Mouse (Mus musculus) hindbrain, embryonic 10.5 days (tissue): ENCODE data around the gene Akap7. TPM values are rescaled to one million over a fixed set of nuclear protein-coding genes. Genes with fewer than 3 reads are reported as not detected.
A peak's percentile ranks its signal among the peaks of the same experiment; 100 is the strongest.
"Not testable (repeated sequence)": the region's sequence is repeated elsewhere in the genome, so short reads cannot be mapped to it uniquely, and the experiment has no call there.

Source experiments
- DNase-seq: peaks from one replicate; pipeline ENCODE4 v3.0.0-alpha.2; 2017; ENCODE audit warnings: low spot score
- H3K27ac ChIP-seq: fragments of 300-500 bp; sonication (generic); 2 replicates; pipeline ENCODE4 v1.5.1; 2016; ENCODE audit warnings: mild to moderate bottlenecking, moderate library complexity
- H3K27me3 ChIP-seq: fragments of 300-500 bp; sonication (generic); 2 replicates; pipeline ENCODE4 v1.6.1; 2016; ENCODE audit warnings: mild to moderate bottlenecking; ENCODE audit not compliant: poor library complexity, insufficient read depth, severe bottlenecking
- H3K36me3 ChIP-seq: fragments of 300-500 bp; sonication (generic); 2 replicates; pipeline ENCODE4 v1.6.1; 2016; ENCODE audit warnings: mild to moderate bottlenecking, moderate library complexity
- H3K4me1 ChIP-seq: fragments of 300-500 bp; sonication (generic); replicated peaks from 2 replicates; pipeline ENCODE4 v1.6.1; 2016; ENCODE audit warnings: mild to moderate bottlenecking
- H3K4me3 ChIP-seq: fragments of 300-500 bp; sonication (generic); 2 replicates; pipeline ENCODE4 v1.5.1; 2016; ENCODE audit warnings: mild to moderate bottlenecking, moderate library complexity
- H3K9me3 ChIP-seq: fragments of 300-500 bp; sonication (generic); 2 replicates; pipeline ENCODE4 v1.6.1; 2016; ENCODE audit warnings: mild to moderate bottlenecking, moderate library complexity
- WGBS: fragments of 180-500 bp; shearing (Covaris S2); methylation state at CpG from one replicate; pipeline ENCODE4 v1.1.7; 2016; 5-methylcytosine and 5-hydroxymethylcytosine counted together
- polyA plus RNA-seq: library from polyadenylated mRNA; unstranded; fragments of >200 nt; fragmentation: Nextera tagmentation; extraction: Ambion mirVana; gene quantifications from 2 replicates; pipeline ENCODE4 v1.2.1, GENCODE M21; 2016

Akap7 gene
- polyA plus RNA-seq, 1 experiment from 2014 or later, result 16.3 TPM

DNA sequence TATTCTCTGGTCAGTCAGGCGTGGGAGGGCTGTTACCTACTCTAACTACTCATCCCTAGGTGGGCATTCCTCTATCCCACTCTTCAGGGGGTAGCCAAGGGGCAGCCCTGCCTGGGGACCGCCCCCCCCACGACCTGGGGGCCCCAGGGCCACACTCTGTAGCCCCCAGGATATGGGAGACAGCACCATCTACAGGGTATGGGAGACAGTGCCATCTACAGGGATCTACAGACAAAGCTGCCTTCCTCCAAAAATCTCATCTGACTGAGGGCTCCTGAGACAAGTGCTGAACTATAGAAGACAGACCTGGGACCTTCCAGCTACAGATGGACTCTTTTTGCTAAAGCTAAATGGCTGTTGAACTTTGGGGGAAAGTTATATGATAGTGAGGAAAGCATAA lies 144.2 kb downstream of the Akap7 start:
- WGBS, result 25% methylated on average over 3 of the region's 3 CpGs
- not testable (repeated sequence) for H3K27me3 ChIP-seq, H3K4me1 ChIP-seq, H3K9me3 ChIP-seq, H3K36me3 ChIP-seq, H3K4me3 ChIP-seq, DNase-seq, H3K27ac ChIP-seq

DNA sequence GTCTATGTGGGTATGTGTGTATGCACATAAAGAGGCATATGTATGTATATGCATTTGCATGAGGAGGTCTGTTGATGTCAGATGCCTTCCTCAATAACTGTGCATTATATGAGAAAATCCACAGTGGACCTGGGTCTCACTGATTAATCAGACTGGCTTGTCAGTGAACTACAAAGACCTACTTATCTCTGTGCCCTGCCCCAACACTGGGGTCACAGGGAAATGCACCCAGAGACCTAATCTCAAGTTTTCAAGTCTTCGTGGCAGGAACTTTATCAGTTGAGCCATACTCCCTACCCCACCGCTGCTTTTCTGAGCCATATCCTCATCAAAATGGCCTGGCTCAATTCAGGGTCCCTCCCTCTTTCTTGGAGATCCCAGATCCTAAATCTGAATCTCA lies 146.0 kb downstream of the Akap7 start:
- no peaks in the 10 kb centered on the region for H3K27me3 ChIP-seq
- no peaks in the 10 kb centered on the region for H3K4me1 ChIP-seq
- no peaks in the 10 kb centered on the region for H3K36me3 ChIP-seq
- H3K27ac ChIP-seq, result no peak overlapping the region
- no peak for DNase-seq
- H3K4me3 ChIP-seq, result no peak overlapping the region
- no peaks in the 10 kb centered on the region for H3K9me3 ChIP-seq
- 82% methylated on average over 2 of the region's 2 CpGs for WGBS

DNA sequence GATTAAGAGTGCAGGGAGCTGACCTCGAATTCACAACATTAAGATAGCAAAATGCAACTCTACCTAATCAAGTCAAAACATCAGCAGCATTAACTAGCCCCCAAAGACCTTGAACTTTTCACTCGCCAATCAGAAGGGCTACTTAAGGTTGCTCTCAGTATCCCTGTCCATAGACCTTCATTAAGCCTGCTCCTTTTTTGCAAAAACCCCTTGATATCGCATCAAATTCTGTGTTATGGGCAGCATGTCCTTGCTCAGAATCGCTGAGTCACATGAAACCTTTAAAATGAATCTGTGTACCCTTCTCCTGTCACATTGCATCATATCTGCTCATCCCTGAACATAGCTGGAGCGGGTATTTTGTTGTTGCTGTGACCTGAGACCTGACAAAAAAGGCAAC lies 149.0 kb downstream of the Akap7 start:
- Histone ChIP-seq H3K27ac (no peak overlapping the region), H3K36me3 (no peaks in the 10 kb centered on the region), H3K4me3 (no peak overlapping the region), H3K4me1 (peaks cover 7% of the 10 kb centered on the region), H3K27me3 (no peaks in the 10 kb centered on the region), H3K9me3 (no peaks in the 10 kb centered on the region)
- DNase-seq, result no peak
- WGBS, result 87% methylated on average over 5 of the region's 5 CpGs

DNA sequence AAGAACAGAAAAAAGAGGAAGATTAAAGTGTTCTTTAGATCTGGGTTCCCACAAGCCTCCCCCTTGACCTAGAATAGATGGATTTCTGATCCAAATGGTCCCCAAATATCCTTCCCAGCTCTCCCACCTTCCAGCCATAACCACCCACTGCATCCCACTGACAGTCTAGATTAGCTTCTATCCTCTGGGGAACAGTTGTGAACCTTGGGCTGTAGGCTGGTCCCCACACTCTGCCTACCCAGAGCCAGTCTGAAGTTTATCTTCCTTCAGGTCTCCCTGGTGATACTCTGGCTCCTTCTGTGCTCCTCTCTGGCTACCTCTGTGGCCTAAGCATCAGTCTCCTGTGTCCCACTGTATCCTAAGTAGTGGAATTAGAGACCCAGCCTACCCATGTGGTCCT lies 150.3 kb downstream of the Akap7 start:
- no peaks in the 10 kb centered on the region for H3K36me3 ChIP-seq
- H3K27me3 ChIP-seq, result no peaks in the 10 kb centered on the region
- H3K9me3 ChIP-seq, result no peaks in the 10 kb centered on the region
- H3K27ac ChIP-seq, result no peak overlapping the region
- H3K4me3 ChIP-seq, result no peak overlapping the region
- peaks cover 7% of the 10 kb centered on the region for H3K4me1 ChIP-seq
- no peak for DNase-seq

DNA sequence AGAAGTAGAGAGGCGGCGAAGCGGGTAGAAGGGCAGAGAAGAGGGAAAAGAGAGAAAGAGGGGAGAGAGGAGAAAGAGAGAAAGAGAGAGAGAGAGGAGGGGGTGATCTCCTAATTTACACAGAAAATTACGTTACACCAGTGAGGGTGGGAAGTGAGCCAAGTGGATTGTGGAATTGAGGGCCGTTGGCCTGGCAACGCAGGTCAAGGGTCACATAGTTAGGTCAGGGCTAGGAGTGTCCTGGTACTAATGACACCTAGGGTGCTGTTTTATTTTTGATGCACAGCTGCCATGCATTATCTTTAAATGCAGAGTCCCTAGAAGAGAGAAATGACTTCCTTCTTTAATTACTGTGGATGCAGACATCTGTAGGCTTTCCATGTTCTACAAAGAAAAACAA lies 153.4 kb downstream of the Akap7 start:
- Histone ChIP-seq H3K4me1 (peaks cover 7% of the 10 kb centered on the region), H3K4me3 (no peak overlapping the region), H3K27ac (no peak overlapping the region), H3K9me3 (no peaks in the 10 kb centered on the region), H3K27me3 (no peaks in the 10 kb centered on the region), H3K36me3 (no peaks in the 10 kb centered on the region)
- DNase-seq, result peak; percentile 17
- WGBS, result 62% methylated on average over 6 of the region's 6 CpGs

DNA sequence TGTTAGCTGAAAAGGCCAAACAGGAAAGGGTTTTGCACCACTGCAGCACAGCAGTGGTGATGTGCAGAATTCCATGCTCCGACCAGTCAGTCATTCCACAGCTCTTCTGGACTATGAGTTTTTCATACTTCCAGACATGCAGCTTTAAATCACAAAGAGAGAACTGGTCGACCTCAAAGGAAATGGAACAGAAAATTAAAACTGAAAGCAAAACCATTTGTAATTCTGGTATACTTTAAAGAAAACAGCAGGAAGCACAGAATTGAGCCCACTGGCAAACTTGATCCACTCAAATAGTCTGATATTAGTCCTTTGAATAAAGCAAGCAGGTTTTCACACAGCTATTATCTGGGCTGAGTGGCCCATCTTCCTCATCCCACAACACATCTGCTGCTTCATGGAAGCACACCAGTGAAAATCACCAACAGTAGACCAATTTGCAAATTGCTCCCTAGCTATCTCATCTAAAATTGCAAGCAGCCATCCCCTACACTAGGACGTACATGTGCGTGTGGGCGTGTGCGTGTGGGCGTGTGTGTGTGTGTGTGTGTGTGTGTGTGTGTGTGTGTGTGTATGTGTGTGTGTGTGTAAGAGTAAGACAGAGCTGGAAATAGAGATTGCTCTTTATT lies 156.4 kb downstream of the Akap7 start:
- Histone ChIP-seq H3K4me3 (no peak overlapping the region), H3K9me3 (no peaks in the 10 kb centered on the region), H3K36me3 (no peaks in the 10 kb centered on the region), H3K4me1 (peaks cover 7% of the 10 kb centered on the region), H3K27me3 (no peaks in the 10 kb centered on the region), H3K27ac (no peak overlapping the region)
- DNase-seq, result no peak
- 94% methylated on average over 7 of the region's 7 CpGs for WGBS

DNA sequence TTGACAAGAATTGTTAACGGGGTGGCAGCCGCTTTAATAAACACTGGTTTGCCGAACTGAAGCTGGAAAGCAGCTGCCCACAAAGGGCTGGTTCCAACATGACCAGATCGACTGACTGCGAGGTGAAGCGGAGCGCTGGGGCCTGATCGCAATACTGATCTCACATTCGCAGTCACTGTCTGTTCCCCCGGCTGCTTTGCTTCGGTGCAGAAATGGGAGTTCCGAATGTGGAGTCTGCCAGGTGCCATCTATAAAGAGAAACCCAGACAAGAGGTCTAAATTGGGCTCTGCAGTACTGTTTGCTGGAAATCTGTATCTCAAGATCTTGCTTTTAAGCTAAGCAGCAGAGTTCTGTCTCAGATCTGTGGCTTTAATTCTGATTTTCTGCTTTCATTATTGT lies 161.8 kb downstream of the Akap7 start:
- no peaks in the 10 kb centered on the region; the same call in 1 of the 2 replicates for H3K27me3 ChIP-seq
- no peaks in the 10 kb centered on the region for H3K9me3 ChIP-seq
- no peak for DNase-seq
- no peak overlapping the region for H3K27ac ChIP-seq
- peaks cover 4% of the 10 kb centered on the region; the same call in 1 of the 2 replicates for H3K4me1 ChIP-seq
- WGBS, result 83% methylated on average over 12 of the region's 12 CpGs
- H3K36me3 ChIP-seq, result no peaks in the 10 kb centered on the region
- H3K4me3 ChIP-seq, result no peak overlapping the region

DNA sequence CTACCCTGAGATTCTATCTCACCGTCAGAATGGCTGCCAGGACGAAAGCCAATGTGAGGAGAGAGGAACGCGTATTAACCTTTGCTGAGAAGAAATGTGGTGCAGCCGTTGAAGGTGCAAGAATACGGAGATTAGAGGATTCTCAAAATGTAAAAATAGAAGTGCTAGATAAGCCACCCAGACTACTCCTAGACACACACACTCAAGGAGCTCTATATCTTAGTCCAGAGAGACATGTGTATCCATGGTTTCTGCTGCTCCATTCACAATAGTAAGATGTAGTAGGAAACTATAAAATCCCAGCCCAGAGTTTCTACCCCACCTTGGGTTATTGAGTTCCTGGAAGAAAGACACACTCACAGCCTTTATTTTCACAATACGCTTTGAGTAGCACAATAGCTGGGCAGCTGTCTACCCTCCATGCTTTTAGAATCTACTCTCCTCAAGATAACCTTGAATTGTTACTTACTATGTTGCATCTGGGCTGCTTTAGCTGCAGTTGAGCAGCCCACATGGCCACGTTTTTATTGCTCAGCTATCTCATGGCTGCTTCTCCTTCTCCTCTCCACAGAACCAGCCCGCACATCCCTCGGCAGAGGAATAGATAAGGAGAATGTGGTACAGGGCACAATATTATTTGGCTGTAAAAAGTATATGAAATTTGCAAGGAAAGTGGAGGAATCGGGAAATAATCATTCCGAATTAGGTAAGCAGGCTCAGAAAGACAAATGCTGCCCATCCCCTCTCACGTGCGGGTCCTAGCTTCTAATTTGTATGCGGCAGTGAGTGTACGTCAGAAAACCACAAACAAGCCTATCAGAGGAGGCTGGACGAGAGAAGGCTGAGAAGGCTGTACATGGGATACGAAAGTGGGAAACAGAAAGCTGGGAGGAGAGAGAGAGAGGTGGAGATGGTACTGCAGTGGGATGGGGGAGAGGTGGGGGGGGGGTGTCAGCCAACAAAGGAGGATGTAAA lies 162.6 kb downstream of the Akap7 start:
- DNase-seq, result no peak
- Histone ChIP-seq H3K36me3 (no peaks in the 10 kb centered on the region), H3K9me3 (no peaks in the 10 kb centered on the region), H3K4me3 (no peak overlapping the region), H3K27me3 (no peaks in the 10 kb centered on the region; the same call in 1 of the 2 replicates), H3K27ac (no peak overlapping the region), H3K4me1 (peaks cover 10% of the 10 kb centered on the region)
- 85% methylated on average over 18 of the region's 18 CpGs for WGBS

DNA sequence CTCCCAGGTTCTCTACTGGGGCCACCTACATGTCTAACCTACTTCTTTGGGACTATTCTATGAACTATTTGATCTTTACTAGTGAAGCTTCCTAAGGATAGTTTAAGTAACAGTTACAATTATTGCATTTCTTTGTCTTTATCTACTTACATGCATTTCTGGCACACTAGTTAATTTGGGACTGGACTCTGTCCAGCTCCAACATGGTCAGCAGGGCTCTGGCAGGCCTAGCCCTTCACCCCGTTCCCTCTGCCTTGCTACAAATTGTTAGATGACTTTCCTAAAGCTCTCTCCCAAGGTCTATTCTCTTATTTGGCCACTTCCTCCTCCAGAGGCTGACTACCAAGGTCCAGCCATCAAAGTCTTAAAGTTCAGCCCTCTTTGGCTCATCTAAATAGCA lies 165.9 kb downstream of the Akap7 start:
- H3K9me3 ChIP-seq, result peaks cover 7% of the 10 kb centered on the region; the same call in 1 of the 2 replicates
- H3K4me1 ChIP-seq, result peaks cover 14% of the 10 kb centered on the region
- DNase-seq, result no peak
- H3K36me3 ChIP-seq, result no peaks in the 10 kb centered on the region
- H3K27me3 ChIP-seq, result no peaks in the 10 kb centered on the region; the same call in 1 of the 2 replicates
- H3K27ac ChIP-seq, result no peak overlapping the region
- H3K4me3 ChIP-seq, result no peak overlapping the region
- 92% methylated on average over 1 of the region's 1 CpGs for WGBS

DNA sequence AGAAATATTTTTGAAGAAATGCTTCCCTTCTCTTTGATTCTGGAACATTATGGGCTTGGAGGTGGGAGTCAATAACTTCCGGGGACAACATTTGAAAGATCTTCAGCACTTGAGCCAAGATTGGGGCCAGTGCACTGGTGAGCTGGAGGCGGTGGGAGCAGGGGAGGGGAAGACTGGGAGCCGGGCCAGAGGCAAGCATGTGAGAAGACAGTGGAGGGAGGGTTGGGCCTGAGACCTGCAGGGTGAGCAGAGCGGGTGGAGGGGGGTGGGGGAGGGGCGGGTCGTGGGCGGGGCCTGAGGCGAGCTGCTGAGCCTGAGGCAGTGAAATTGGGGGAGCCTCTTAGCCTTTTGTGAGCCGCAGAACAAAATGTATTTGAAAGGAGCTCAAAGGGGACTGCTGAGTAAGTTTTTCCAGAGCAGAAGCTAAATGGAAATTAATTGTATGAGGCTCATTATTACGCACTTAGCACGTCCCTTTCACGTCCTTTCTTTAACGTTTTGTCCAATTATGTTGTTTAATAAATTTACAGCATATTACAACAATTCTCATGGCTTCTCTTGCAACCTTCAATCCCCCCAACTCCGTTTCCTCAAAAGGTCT lies 167.4 kb downstream of the Akap7 start:
- Histone ChIP-seq H3K36me3 (no peaks in the 10 kb centered on the region), H3K4me1 (peaks cover 10% of the 10 kb centered on the region), H3K9me3 (peaks cover 7% of the 10 kb centered on the region; the same call in 1 of the 2 replicates), H3K27ac (peak overlapping the region; percentile 53; the same call in 1 of the 2 replicates), H3K27me3 (no peaks in the 10 kb centered on the region; the same call in 1 of the 2 replicates), H3K4me3 (no peak overlapping the region)
- WGBS, result 17% methylated on average over 14 of the region's 14 CpGs
- peak; percentile 55 for DNase-seq

DNA sequence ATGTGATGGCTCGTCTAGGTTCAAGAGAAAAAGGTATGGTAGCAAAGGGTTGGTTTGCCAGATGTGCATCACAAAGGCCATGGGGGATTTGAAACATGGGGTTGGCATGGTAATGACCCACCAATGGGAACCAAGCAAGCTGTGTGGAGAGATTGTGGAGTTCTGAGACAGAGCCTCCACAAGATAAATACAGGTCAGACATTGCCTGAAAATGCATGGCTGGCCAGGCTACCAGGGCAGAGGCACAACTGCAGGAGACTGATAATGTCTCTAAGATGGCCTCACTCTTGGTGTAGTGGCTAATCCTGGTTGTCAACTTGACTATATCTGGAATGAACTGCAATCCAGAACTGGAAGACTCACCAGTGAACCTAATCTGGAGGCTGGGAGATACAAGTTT lies 174.1 kb downstream of the Akap7 start:
- Histone ChIP-seq H3K27me3 (no peaks in the 10 kb centered on the region), H3K9me3 (0 out of 2 replicates have a peak, but pooled peaks cover under 1% of the 10 kb centered on the region), H3K36me3 (no peaks in the 10 kb centered on the region), H3K4me1 (0 out of 2 replicates have a peak, but pooled peaks cover 4% of the 10 kb centered on the region), H3K27ac (no peak overlapping the region), H3K4me3 (no peak overlapping the region)
- 85% methylated on average over 1 of the region's 1 CpGs for WGBS
- DNase-seq, result no peak

DNA sequence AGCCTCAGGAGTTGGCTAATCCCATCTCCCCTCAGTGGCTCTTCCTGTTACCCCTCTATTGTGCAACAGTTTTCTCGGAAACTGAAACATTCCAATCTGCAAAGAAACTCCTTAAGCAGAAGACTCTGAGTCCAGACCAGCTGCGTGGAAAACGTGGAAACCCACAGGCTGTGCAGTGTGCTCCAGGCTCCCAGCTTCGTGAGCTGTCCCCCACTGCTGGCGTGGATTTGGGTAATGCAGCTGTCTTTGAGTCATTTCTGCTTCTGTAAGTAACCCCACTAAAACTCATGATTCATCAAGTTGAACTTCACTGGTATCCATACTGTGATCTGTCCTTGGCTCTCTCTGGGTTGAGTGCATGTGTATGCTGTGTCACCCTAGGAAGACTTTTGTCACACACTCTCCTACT lies 179.2 kb downstream of the Akap7 start:
- WGBS, result 84% methylated on average over 5 of the region's 5 CpGs
- Histone ChIP-seq H3K27ac (no peak overlapping the region), H3K36me3 (no peaks in the 10 kb centered on the region), H3K4me1 (0 out of 2 replicates have a peak, but pooled peaks cover 4% of the 10 kb centered on the region), H3K27me3 (no peaks in the 10 kb centered on the region), H3K9me3 (no peaks in the 10 kb centered on the region), H3K4me3 (no peak overlapping the region)
- no peak for DNase-seq

DNA sequence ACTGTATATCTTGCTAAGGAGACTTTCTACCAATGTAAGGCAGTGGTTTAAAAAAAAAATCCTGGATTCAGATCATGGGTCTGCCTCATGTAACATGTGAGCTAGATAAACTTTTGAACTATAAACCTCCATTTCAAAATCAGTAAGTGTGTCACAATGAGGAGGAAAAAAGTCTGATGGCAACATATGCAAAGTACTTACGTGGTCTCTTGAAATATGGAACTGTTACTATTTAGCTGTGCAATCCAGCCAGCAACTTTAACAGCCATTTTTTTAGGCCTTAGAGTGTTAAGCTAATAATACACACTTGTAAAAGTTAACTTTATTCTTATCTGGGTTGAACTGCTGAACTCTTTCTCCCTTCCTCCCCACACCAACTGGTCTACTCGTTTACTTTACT lies 181.6 kb downstream of the Akap7 start:
- no peak overlapping the region for H3K27ac ChIP-seq
- H3K4me3 ChIP-seq, result no peak overlapping the region
- no peaks in the 10 kb centered on the region for H3K36me3 ChIP-seq
- H3K27me3 ChIP-seq, result no peaks in the 10 kb centered on the region
- H3K9me3 ChIP-seq, result no peaks in the 10 kb centered on the region
- DNase-seq, result no peak
- 0 out of 2 replicates have a peak, but pooled peaks cover 4% of the 10 kb centered on the region for H3K4me1 ChIP-seq
- WGBS, result 83% methylated on average over 2 of the region's 2 CpGs
